Mouse (Mus musculus): ENCODE data around the gene Myo19.
"Not testable (repeated sequence)": the region's sequence is repeated elsewhere in the genome, so short reads cannot be mapped to it uniquely, and the experiment has no call there.

The Myo19 gene

GRCm38 (mm10) chr11:84879772-84880464 lies at the start of gene Myo19, which contains the start of gene Pigw:
Gene Myo19, plus strand, starts transcription at chr11:84880148.
Gene Pigw, minus strand, starts transcription at chr11:84880285.
- peak; percentile 53 to 58 for DNase-seq (ENCODE audit: low spot score in 2 of 2)

DNA sequence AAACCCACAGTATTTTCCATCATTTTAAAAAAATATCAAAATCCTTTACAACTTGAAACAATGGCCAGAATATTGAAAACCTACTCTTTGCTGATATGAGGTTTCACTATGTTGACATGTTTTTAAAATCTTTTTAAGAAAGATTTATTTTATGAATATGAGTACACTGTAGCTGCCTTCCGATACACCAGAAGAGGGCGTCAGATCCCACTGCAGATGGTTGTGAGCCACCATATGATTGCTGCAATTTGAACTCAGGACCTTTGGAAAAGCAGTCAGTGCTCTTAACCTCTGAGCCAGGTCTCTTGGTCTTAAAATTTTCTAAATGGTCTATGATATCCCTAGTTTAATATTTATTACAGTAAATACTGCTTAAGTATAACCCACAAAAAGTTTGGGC lies 40.6 kb upstream of the Myo19 start:
- no peak for DNase-seq (ENCODE audit: low spot score in 2 of 2)

GRCm38 (mm10) chr11:84846741-84847474 lies 33.0 kb upstream of the Myo19 start:
- DNase-seq (ENCODE audit: low spot score in 2 of 2) = no peak

- no peak for DNase-seq (ENCODE audit: low spot score in 2 of 2)
These were observed 32.4 kb upstream of the Myo19 start for GRCm38 (mm10) chr11:84847475-84848090.

GRCm38 (mm10) chr11:84855285-84855684 lies 24.7 kb upstream of the Myo19 start:
- no peak for DNase-seq (ENCODE audit: low spot score in 2 of 2)

- DNase-seq (ENCODE audit: low spot score in 2 of 2) = no peak
These were observed 14.7 kb upstream of the Myo19 start for GRCm38 (mm10) chr11:84865268-84865667.

GRCm38 (mm10) chr11:84867586-84867985 lies 12.4 kb upstream of the Myo19 start:
- DNase-seq (ENCODE audit: low spot score in 2 of 2) = no peak

- no peak for DNase-seq (ENCODE audit: low spot score in 2 of 2)
These were observed 11.1 kb upstream of the Myo19 start for GRCm38 (mm10) chr11:84868786-84869259.

DNA sequence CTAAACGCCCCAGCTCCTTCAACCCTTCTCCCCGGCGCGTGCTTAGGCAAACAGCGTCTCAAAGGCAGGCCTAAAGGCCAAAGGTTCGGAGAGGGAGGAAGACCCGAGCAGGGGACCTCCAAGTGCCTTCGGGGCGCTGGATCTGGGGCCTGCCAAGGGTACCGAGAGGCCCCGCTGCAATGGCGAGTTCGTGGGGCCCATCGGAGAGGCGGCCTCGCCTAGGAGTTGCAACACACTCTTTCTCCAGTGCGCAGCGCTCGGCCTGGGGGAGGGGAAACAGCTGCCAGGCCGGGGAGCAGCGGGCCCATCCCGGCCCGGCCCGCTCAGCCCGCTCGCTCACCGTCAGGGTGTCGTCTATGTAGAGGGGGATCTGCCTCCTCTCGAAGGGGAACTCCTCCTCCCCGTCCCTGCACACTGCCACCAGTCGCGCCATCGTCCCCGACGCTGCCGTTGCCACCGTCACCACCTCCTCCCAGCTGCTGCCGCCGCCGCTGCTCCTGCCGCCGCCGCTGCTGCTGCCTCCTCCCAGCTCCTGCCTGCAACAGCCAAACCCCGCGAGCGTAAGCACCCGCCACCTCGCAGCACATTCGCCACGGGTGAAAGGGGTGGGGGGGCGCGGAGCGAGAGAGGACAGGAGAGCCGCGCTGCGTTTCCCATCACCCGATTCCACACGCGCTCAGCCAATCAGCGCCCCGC lies 10.3 kb upstream of the Myo19 start:
- peak; percentile 82 to 87 for DNase-seq (ENCODE audit: low spot score in 2 of 2)

GRCm38 (mm10) chr11:84870337-84871043 lies 9.5 kb upstream of the Myo19 start, which contains the start of gene Ggnbp2:
Gene Ggnbp2, minus strand, starts transcription at chr11:84870817.
- DNase-seq (ENCODE audit: low spot score in 2 of 2) = peak; percentile 69 to 84

DNA sequence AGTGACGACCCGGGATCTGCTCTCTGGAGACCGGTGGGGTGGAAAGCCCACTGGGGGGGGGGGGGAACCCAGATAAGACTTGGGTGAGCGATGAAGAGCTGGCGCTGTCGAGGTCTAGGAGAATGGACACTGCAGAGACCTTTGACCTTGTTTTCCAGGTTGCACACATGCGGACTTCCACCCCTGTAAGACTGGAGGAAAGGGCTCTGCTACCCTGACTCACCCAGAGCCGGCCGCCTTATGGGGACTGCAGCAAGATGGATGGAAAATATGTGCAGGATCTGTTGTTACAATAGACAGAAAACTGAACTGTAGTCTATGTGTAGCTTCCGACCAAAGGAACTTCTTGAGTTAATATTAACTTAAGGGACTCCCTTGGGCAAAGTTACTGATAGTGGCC lies 8.9 kb upstream of the Myo19 start:
- peak in 1 of 2 experiments; percentile 24 for DNase-seq (ENCODE audit: low spot score in 2 of 2)

DNA sequence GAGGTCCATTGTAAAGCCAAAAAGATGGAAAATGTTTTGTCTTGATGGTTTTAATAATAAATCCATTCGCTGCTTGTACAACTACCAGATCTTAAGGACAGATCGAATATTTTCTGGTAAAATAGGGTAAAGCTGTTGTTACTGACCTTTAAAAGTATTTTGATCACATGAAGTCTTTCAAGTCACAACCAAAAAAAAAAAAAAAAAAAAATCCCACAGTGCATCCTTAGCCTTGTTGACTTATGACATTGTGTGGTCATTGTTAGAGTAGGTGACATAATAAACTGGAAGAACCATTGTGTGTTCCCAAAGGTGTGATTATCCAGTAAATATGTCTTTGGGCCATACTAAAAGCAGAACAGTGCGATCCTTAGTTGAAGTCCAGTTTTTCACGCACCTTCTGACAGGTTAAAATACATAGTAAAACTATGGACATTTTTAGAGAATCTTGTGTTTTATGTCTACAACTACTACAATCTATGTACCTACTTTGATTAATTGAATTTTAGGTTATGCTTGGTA lies 8.3 kb upstream of the Myo19 start:
- no peak for DNase-seq (ENCODE audit: low spot score in 2 of 2)

DNA sequence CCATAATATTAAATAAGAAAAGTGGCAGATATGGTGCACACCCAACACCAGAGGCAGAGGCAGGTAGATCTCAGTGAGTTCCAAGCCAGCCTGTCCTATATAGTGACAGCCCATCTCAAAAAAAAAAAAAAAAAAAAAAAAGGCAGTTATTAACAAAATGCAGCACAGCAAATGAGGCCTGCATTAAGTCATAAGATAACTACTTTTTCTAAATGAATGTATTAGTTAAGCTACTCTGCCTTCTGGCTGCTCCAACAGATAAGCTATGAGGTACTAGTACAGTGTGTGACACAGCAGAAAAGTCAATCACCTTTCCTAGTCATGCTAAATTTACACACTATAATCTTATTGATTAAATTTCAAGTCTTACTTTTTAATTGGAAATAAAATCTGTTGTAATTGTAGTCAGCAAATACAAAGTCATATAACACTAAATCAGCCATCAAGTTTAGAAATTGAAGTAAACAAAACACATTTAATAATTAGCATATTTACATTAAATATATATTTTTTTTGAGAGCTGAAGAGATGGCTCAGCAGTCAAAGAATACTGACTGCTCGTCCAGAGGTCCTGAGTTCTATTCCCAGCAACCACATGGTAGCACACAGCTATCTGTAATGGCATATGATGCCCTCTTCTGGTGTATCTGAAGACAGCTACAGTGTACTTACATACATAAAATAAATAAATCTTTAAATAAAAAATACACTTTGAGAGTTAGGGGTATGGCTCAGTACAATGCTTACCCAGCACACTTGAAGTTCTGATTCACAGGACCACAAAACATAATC lies 6.7 kb upstream of the Myo19 start:
- DNase-seq (ENCODE audit: low spot score in 2 of 2) = no peak

DNA sequence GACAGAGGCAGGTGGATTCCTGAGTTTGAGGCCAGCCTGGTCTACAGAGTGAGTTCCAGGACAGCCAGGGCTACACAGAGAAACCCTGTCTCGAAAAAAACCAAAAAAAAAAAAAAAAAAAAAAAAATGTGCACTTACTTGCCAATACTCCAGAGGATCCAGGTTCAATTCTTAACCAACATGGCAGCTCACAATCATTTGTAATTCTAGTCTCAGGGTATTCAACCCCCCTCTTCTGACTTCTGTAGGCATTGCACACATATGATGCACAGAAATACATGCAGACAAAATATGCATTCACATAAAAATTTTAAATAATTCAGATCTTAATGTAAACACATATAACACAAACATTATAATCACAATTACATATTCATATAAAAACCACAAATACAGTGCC lies 3.9 kb upstream of the Myo19 start:
- DNase-seq (ENCODE audit: low spot score in 2 of 2) = not testable (repeated sequence)

DNA sequence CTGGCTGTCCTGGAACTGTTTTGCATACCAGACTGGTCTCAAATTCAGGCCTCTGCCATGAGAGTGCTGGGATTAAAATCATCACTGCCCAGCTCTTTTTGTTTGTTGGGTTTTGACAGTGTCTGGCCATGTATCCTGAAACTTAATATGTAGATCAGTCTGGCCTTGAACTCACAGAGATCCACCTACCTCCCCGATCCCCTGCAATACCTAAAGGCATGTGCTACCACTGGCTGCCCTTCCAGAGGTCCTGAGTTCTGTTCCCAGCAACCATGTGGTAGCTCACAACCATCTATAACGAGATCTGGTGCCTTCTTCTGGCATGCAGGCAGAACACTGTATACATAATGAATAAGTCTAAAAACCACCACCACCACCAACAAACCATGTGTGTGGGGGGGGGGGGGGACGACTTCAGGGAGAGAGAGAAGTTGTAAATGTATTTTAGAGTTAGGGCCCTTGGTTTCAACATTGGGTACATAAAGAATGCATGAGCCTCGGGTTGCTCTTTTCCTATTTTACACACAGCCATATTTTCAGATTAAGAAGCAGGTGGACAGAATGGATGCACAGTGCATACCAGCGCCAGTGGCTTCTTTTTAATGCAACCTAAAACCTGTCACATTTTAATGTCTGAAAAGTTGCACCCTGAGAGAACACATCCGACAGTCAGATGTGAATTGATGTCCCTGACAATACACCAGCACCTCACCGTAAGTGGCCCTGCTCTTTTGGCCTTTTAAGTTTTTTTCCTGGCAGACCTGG lies 759 bp upstream of the Myo19 start:
- DNase-seq (ENCODE audit: low spot score in 2 of 2) = no peak

- peak in 1 of 2 experiments; percentile 15 for DNase-seq (ENCODE audit: low spot score in 2 of 2)
These were observed 565 bp downstream of the Myo19 start for GRCm38 (mm10) chr11:84880465-84880961.

- no peak for DNase-seq (ENCODE audit: low spot score in 2 of 2)
These were observed 1.0 kb downstream of the Myo19 start for GRCm38 (mm10) chr11:84880971-84881370.

- DNase-seq (ENCODE audit: low spot score in 2 of 2) = no peak
These were observed 2.4 kb downstream of the Myo19 start for GRCm38 (mm10) chr11:84882346-84882745.

GRCm38 (mm10) chr11:84885238-84885637 lies 5.3 kb downstream of the Myo19 start:
- DNase-seq (ENCODE audit: low spot score in 2 of 2) = no peak
